Mouse (Mus musculus): ENCODE measurements around the gene Pxn.

DNA sequence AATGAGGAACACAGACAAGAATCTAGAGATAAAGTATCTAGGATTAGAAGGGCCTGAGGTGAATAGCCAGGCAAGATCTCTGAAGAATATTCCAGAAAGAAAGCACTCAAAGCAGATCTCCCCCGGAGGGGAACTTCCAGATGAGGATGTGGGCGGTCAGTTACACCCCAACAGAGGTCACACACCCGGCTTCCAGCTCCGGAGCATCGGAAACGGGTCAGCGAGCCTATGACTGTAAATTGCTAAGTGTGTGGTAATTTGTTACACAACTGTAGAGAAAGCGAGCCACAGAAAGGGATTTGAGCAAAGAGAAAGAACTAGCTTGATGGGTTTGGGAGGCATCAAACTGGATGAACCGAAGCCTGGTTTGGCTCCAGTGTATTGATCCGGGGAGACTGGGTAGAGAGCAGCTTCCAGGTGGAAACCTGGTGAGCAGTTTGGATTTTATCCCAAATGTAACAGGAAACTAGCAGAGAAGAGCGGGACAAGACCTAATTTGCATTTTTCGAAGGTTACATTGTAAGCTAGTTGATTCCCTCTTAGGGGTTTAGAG, 6.0 kb upstream of the Pxn start:
- TF ChIP-seq CTCF (IDR thresholded peaks at IDR 0.05; ENCODE audit: extremely low read depth, insufficient read depth, low read length) (no peak), POLR2A (IDR thresholded peaks at IDR 0.05; ENCODE audit: extremely low read depth, insufficient read depth, low read length) (no peak)

Data from cortical plate, adult 2 months (tissue).